Mouse (Mus musculus) liver, embryonic 12.5 days (tissue): ENCODE results near the gene Lpp. TPM values are rescaled to one million over a fixed set of nuclear protein-coding genes. Genes with fewer than 3 reads are reported as not detected.

ENCODE experiments used
- ATAC-seq: fragments of 200-750 bp; cut with Nextera tagmentation; 2 replicates; pipeline ENCODE4 v1.8.0; 2017; ENCODE audit warnings: moderate number of reproducible peaks, mild to moderate bottlenecking, moderate library complexity
- H3K27ac ChIP-seq: fragments of 300-500 bp; sonication (generic); 2 replicates; pipeline ENCODE4 v1.5.1; 2016; ENCODE audit warnings: mild to moderate bottlenecking
- H3K27me3 ChIP-seq: fragments of 300-500 bp; sonication (generic); replicated peaks from 2 replicates; pipeline ENCODE4 v1.6.1; 2016; ENCODE audit warnings: mild to moderate bottlenecking, moderate library complexity
- H3K36me3 ChIP-seq: fragments of 300-500 bp; sonication (generic); 2 replicates; pipeline ENCODE4 v1.6.1; 2016; ENCODE audit warnings: mild to moderate bottlenecking, moderate library complexity
- H3K4me1 ChIP-seq: fragments of 300-500 bp; sonication (generic); 2 replicates; pipeline ENCODE4 v1.6.1; 2016
- H3K4me2 ChIP-seq: fragments of 300-500 bp; sonication (generic); 2 replicates; pipeline ENCODE4 v1.6.1; 2016; ENCODE audit warnings: mild to moderate bottlenecking, moderate library complexity
- H3K4me3 ChIP-seq: fragments of 300-500 bp; sonication (generic); 2 replicates; pipeline ENCODE4 v1.5.1; 2016; ENCODE audit warnings: mild to moderate bottlenecking, moderate library complexity
- H3K9ac ChIP-seq: fragments of 300-500 bp; sonication (generic); 2 replicates; pipeline ENCODE4 v1.6.1; 2016; ENCODE audit warnings: mild to moderate bottlenecking, moderate library complexity
- H3K9me3 ChIP-seq: fragments of 300-500 bp; sonication (generic); replicated peaks from 2 replicates; pipeline ENCODE4 v1.6.1; 2016; ENCODE audit warnings: mild to moderate bottlenecking, moderate library complexity
- WGBS: fragments of 180-500 bp; shearing (Covaris S2); methylation state at CpG from one replicate; pipeline ENCODE4 v1.1.7; 2016; ENCODE audit not compliant: insufficient replicate concordance; 5-methylcytosine and 5-hydroxymethylcytosine counted together
- polyA plus RNA-seq: library from polyadenylated mRNA; unstranded; fragments of >200 nt; fragmentation: Nextera tagmentation; extraction: Ambion mirVana; gene quantifications from 2 replicates; pipeline ENCODE4 v1.2.1, GENCODE M21; 2016

Lpp gene
- polyA plus RNA-seq, 1 experiment from 2014 or later: 9.5 TPM

GRCm38 (mm10) chr16:24425816-24426215 is 32.5 kb downstream of the Lpp start:
- Histone ChIP-seq H3K36me3 (no peaks in the 10 kb centered on the region), H3K9ac (no peak overlapping the region), H3K4me3 (no peak overlapping the region), H3K27ac (no peak overlapping the region), H3K4me2 (no peak overlapping the region), H3K4me1 (no peaks in the 10 kb centered on the region; the same call in 1 of the 2 replicates), H3K27me3 (no peaks in the 10 kb centered on the region), H3K9me3 (no peaks in the 10 kb centered on the region)
- WGBS: 32% methylated on average over 3 of the region's 3 CpGs
- ATAC-seq: no peak

DNA sequence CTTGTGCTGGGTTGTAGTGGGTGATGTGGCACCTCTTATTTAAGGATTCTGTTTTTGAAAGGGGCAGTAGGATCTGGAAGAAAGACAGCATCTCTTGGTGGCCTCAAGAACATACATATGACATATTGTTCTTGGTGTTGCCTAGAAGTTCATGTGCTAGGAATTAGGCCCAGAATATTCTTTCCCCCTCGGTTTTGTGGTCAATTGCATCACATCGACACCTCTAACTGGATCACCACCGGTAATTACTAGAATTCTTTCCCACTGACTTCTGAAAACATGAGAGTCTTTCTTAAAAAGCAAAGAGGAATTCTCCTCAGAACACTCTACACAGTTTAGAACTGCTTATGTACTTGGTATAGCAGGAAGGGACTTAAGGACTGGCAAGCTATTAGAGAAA is 34.3 kb downstream of the Lpp start:
- Histone ChIP-seq H3K36me3 (no peaks in the 10 kb centered on the region), H3K9ac (no peak overlapping the region), H3K4me3 (no peak overlapping the region), H3K4me2 (no peak overlapping the region), H3K27me3 (no peaks in the 10 kb centered on the region), H3K27ac (no peak overlapping the region), H3K4me1 (no peaks in the 10 kb centered on the region; the same call in 1 of the 2 replicates), H3K9me3 (no peaks in the 10 kb centered on the region)
- no peak for ATAC-seq
- WGBS: 59% methylated on average over 3 of the region's 3 CpGs

- H3K4me1 ChIP-seq: peaks cover under 1% of the 10 kb centered on the region; the same call in 1 of the 2 replicates
- H3K4me2 ChIP-seq: no peak overlapping the region
- H3K4me3 ChIP-seq: no peak overlapping the region
- H3K27ac ChIP-seq: no peak overlapping the region
- H3K27me3 ChIP-seq: no peaks in the 10 kb centered on the region
- no peaks in the 10 kb centered on the region for H3K36me3 ChIP-seq
- ATAC-seq: no peak
- 68% methylated on average over 4 of the region's 4 CpGs for WGBS
- H3K9ac ChIP-seq: no peak overlapping the region
- H3K9me3 ChIP-seq: no peaks in the 10 kb centered on the region
These were observed 34.7 kb downstream of the Lpp start for GRCm38 (mm10) chr16:24428055-24428454.

- H3K27ac ChIP-seq: no peak overlapping the region
- H3K9me3 ChIP-seq: no peaks in the 10 kb centered on the region
- WGBS: 76% methylated on average over 4 of the region's 4 CpGs
These were observed 35.4 kb downstream of the Lpp start for GRCm38 (mm10) chr16:24428742-24429141.

GRCm38 (mm10) chr16:24429691-24430090 is 36.4 kb downstream of the Lpp start:
- no peaks in the 10 kb centered on the region for H3K27me3 ChIP-seq
- H3K9ac ChIP-seq: no peak overlapping the region
- H3K36me3 ChIP-seq: no peaks in the 10 kb centered on the region
- no peak for ATAC-seq
- peaks cover 16% of the 10 kb centered on the region for H3K4me1 ChIP-seq
- H3K4me2 ChIP-seq: no peak overlapping the region
- H3K9me3 ChIP-seq: no peaks in the 10 kb centered on the region
- WGBS: 55% methylated on average over 5 of the region's 5 CpGs
- H3K4me3 ChIP-seq: no peak overlapping the region
- no peak overlapping the region for H3K27ac ChIP-seq

More at GRCm38 (mm10) chr16:24428742-24429141, 35.4 kb downstream of the Lpp start:
- no peak overlapping the region for H3K4me3 ChIP-seq
- H3K4me2 ChIP-seq: no peak overlapping the region
- H3K27me3 ChIP-seq: no peaks in the 10 kb centered on the region
- no peaks in the 10 kb centered on the region for H3K36me3 ChIP-seq
- no peak overlapping the region for H3K9ac ChIP-seq
- ATAC-seq: no peak
- peaks cover 7% of the 10 kb centered on the region; the same call in 1 of the 2 replicates for H3K4me1 ChIP-seq

- peaks cover 34% of the 10 kb centered on the region for H3K4me1 ChIP-seq
- no peak for ATAC-seq
These were observed 38.5 kb downstream of the Lpp start for GRCm38 (mm10) chr16:24431808-24432207.

DNA sequence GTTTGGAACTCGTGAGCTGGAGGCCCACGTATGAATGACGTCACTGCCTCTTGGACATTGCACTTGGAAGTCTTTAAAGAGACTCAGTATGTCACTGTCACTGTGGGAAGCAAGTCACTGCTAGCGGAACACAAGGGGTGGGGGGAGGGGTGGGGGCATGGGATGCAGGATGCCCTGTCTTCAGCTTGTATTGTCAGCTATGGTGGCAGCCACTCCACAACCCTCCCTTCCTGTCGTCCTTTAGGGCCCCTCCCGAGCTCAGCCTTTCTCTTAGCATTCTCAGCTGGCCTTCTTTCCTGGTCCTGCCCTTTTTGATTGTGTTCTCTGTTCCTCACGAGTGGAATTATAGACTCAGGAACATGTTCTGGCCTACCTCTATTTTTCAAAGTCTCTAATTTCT is 40.3 kb downstream of the Lpp start:
- no peak for ATAC-seq
- Histone ChIP-seq H3K36me3 (no peaks in the 10 kb centered on the region), H3K4me2 (no peak overlapping the region), H3K27ac (0 out of 2 replicates have a peak overlapping the region, but pooled peaks have one; percentile 10), H3K9me3 (no peaks in the 10 kb centered on the region), H3K4me1 (peaks cover 34% of the 10 kb centered on the region), H3K4me3 (no peak overlapping the region), H3K27me3 (no peaks in the 10 kb centered on the region), H3K9ac (no peak overlapping the region)
- 33% methylated on average over 7 of the region's 7 CpGs for WGBS

More at GRCm38 (mm10) chr16:24431808-24432207, 38.5 kb downstream of the Lpp start:
- H3K9me3 ChIP-seq: no peaks in the 10 kb centered on the region
- H3K4me3 ChIP-seq: no peak overlapping the region
- no peak overlapping the region for H3K4me2 ChIP-seq
- WGBS: 87% methylated on average over 1 of the region's 1 CpGs
- H3K36me3 ChIP-seq: no peaks in the 10 kb centered on the region
- H3K27me3 ChIP-seq: no peaks in the 10 kb centered on the region
- no peak overlapping the region for H3K27ac ChIP-seq
- no peak overlapping the region for H3K9ac ChIP-seq

GRCm38 (mm10) chr16:24434026-24434425 is 40.7 kb downstream of the Lpp start:
- Histone ChIP-seq H3K27ac (no peak overlapping the region), H3K36me3 (no peaks in the 10 kb centered on the region), H3K27me3 (no peaks in the 10 kb centered on the region), H3K4me2 (no peak overlapping the region), H3K9ac (no peak overlapping the region), H3K4me1 (peaks cover 34% of the 10 kb centered on the region), H3K4me3 (no peak overlapping the region), H3K9me3 (no peaks in the 10 kb centered on the region)
- no peak for ATAC-seq
- 33% methylated on average over 7 of the region's 7 CpGs for WGBS

- Histone ChIP-seq H3K9me3 (no peaks in the 10 kb centered on the region), H3K9ac (no peak overlapping the region), H3K4me2 (no peak overlapping the region), H3K36me3 (no peaks in the 10 kb centered on the region), H3K4me1 (peaks cover 34% of the 10 kb centered on the region), H3K27me3 (no peaks in the 10 kb centered on the region), H3K27ac (0 out of 2 replicates have a peak overlapping the region, but pooled peaks have one; percentile 6), H3K4me3 (no peak overlapping the region)
- no peak for ATAC-seq
- 41% methylated on average over 7 of the region's 7 CpGs for WGBS
These were observed 41.3 kb downstream of the Lpp start for GRCm38 (mm10) chr16:24434531-24435114.

DNA sequence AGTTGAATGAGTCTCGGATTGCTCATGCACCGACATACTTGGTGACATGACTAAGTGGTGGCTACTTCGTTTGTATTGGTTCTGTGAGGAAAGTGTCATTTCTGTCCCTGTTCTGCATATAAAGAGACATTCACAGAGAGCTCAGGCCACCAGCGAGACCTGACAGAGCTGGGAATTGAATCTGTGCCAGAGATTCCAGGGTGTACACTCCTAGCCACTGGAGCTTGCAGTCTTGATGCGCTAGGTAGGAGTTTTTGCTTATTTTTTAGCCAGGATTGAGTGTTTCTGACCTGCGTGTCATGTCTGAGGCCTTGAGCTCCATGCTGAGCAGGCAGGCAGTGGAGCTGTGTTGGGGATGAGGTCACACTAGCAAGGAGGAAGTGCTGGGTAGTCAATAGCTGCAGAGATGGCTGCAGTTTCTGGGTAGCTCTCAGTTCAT is 41.8 kb downstream of the Lpp start:
- no peak for ATAC-seq
- Histone ChIP-seq H3K9ac (no peak overlapping the region), H3K4me1 (peaks cover 34% of the 10 kb centered on the region), H3K9me3 (no peaks in the 10 kb centered on the region), H3K4me2 (no peak overlapping the region), H3K4me3 (no peak overlapping the region), H3K27me3 (no peaks in the 10 kb centered on the region), H3K27ac (peak overlapping the region; percentile 45; the same call in 1 of the 2 replicates), H3K36me3 (no peaks in the 10 kb centered on the region)
- WGBS: 58% methylated on average over 6 of the region's 6 CpGs

- Histone ChIP-seq H3K27me3 (no peaks in the 10 kb centered on the region), H3K4me1 (peaks cover 38% of the 10 kb centered on the region), H3K27ac (no peak overlapping the region), H3K4me3 (no peak overlapping the region), H3K36me3 (no peaks in the 10 kb centered on the region), H3K9me3 (no peaks in the 10 kb centered on the region), H3K4me2 (no peak overlapping the region), H3K9ac (no peak overlapping the region)
- WGBS: 83% methylated on average over 4 of the region's 4 CpGs
- no peak for ATAC-seq
These were observed 45.1 kb downstream of the Lpp start for GRCm38 (mm10) chr16:24438438-24438837.

DNA sequence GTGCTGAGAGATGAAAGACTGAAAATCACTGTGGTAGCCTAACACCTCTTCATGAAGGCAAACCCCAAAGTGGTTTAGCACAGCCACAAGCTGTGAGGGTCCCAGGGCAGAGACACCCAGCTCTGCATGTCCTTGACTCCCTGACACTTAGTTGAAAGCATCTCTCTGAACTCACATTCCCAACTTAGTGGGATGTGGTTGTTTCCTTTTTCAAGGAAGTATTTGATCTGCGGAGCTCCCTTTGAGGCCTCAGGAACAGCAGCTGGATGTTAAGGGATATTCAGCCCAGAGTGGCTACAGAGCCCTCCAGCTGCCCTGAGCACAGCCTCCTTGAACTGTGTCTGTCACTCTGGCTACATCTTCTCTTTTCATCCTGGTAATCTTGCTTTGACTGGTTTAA is 48.0 kb downstream of the Lpp start:
- peaks cover 9% of the 10 kb centered on the region; the same call in 1 of the 2 replicates for H3K4me1 ChIP-seq
- 45% methylated on average over 1 of the region's 1 CpGs for WGBS
- H3K27me3 ChIP-seq: no peaks in the 10 kb centered on the region
- no peak overlapping the region for H3K9ac ChIP-seq
- no peaks in the 10 kb centered on the region for H3K36me3 ChIP-seq
- no peaks in the 10 kb centered on the region for H3K9me3 ChIP-seq
- H3K27ac ChIP-seq: no peak overlapping the region
- no peak overlapping the region for H3K4me3 ChIP-seq
- H3K4me2 ChIP-seq: no peak overlapping the region
- ATAC-seq: no peak
